Mouse (Mus musculus) C2C12 (cell line): ENCODE measurements around the gene Nav3.

ENCODE experiments used
- CTCF ChIP-seq: IDR thresholded peaks from one replicate; pipeline ENCODE4 v1.5.1; 2011; ENCODE audit not compliant: control insufficient read depth, insufficient read depth, insufficient read length
- FOSL1 ChIP-seq: IDR thresholded peaks from one replicate; pipeline ENCODE4 v1.8.0; 2011; ENCODE audit warnings: mild to moderate bottlenecking, low read length; ENCODE audit not compliant: poor library complexity, insufficient read depth, severe bottlenecking

- no peak for TF ChIP-seq FOSL1
- TF ChIP-seq CTCF: no peak
Observed at GRCm38 (mm10) chr10:109769092-109769491, 686.9 kb downstream of the Nav3 start.
